Mouse (Mus musculus) G1E (cell line): ENCODE data around the gene Nrxn3. TPM values are rescaled to one million over a fixed set of nuclear protein-coding genes. Genes with fewer than 3 reads are reported as not detected.

Source experiments
- ATAC-seq: 2 replicates; pipeline ENCODE4 v1.8.0; 2016; ENCODE audit warnings: mild to moderate bottlenecking; ENCODE audit not compliant: insufficient number of reproducible peaks, poor library complexity, low FRiP score, severe bottlenecking; ENCODE audit errors: extremely low read depth
- DNase-seq: peaks from one replicate; pipeline ENCODE4 v3.0.0; 2012; ENCODE audit warnings: low spot score
- H3K27me3 ChIP-seq: 2 replicates; pipeline ENCODE4 v1.6.1; 2012; ENCODE audit warnings: mild to moderate bottlenecking, low read length, inconsistent platforms; ENCODE audit not compliant: insufficient read depth
- H3K36me3 ChIP-seq: replicated peaks from 2 replicates; pipeline ENCODE3; 2012; ENCODE audit warnings: mild to moderate bottlenecking, inconsistent platforms
- H3K4me1 ChIP-seq: 2 replicates; pipeline ENCODE4 v1.6.1; 2012; ENCODE audit warnings: low read depth, low read length, inconsistent platforms, mixed read lengths; ENCODE audit not compliant: insufficient read depth
- H3K4me3 ChIP-seq: 2 replicates; pipeline ENCODE4 v1.5.1; 2012; ENCODE audit warnings: low read depth, mild to moderate bottlenecking, inconsistent platforms, low read length, moderate library complexity, mixed read lengths
- H3K9me3 ChIP-seq: replicated peaks from 2 replicates; pipeline ENCODE4 v1.6.1; 2012; ENCODE audit warnings: inconsistent platforms
- CTCF ChIP-seq: IDR thresholded peaks from 2 replicates; pipeline ENCODE4 v1.5.1; 2012; ENCODE audit warnings: low read depth, low read length, inconsistent platforms, mixed read lengths
- GATA1 ChIP-seq: IDR thresholded peaks from 2 replicates; pipeline ENCODE4 v1.6.1; 2012; ENCODE audit warnings: borderline replicate concordance, low read length, inconsistent platforms, mixed read lengths
- GATA2 ChIP-seq: IDR thresholded peaks from 2 replicates; pipeline ENCODE4 v1.6.1; 2012; ENCODE audit warnings: low read depth, low read length, inconsistent platforms, borderline replicate concordance
- POLR2AphosphoS5 ChIP-seq: IDR thresholded peaks from 2 replicates; pipeline ENCODE4 v1.6.1; 2012; ENCODE audit warnings: low read depth, low read length, inconsistent platforms; ENCODE audit not compliant: insufficient replicate concordance
- TAL1 ChIP-seq: conservative IDR thresholded peaks from 2 replicates; pipeline ENCODE4 v1.6.1; 2012; ENCODE audit warnings: low read depth, low read length, inconsistent platforms, mixed read lengths
- polyA plus RNA-seq: library from polyadenylated mRNA; stranded (reverse); fragments of >175 nt; gene quantifications from 2 replicates; pipeline ENCODE4 v1.2.3, GENCODE M21; 2012
- total RNA-seq, 2 experiments: library from RNA; stranded (forward) in 1 of 2; stranded (reverse) in 1 of 2; fragments of 200-1000 nt in 1 of 2; fragments of >200 nt in 1 of 2; fragmentation: Nextera tagmentation in 1 of 2; gene quantifications; 2 replicates each; pipeline ENCODE4 v1.2.3; 2014 to 2017

Gene Nrxn3
- total and polyA plus RNA-seq, 3 experiments, result 0.22 TPM; not detected in 2

GRCm38 (mm10) chr12:88722031-88722690 lies 515 bp upstream of the Nrxn3 start:
- ATAC-seq (no peak), DNase-seq (no peak)
- no peak overlapping the region for H3K4me3 ChIP-seq
- H3K36me3 ChIP-seq, result no peaks in the 10 kb centered on the region
- peaks cover 2% of the 10 kb centered on the region; the same call in 1 of the 2 replicates for H3K27me3 ChIP-seq
- TF ChIP-seq CTCF (no peak), TAL1 (no peak), GATA1 (no peak), POLR2AphosphoS5 (no peak), GATA2 (no peak)
- H3K4me1 ChIP-seq, result no peaks in the 10 kb centered on the region
- no peaks in the 10 kb centered on the region for H3K9me3 ChIP-seq

- DNase-seq (no peak), ATAC-seq (no peak)
- no peaks in the 10 kb centered on the region for H3K9me3 ChIP-seq
- peaks cover 2% of the 10 kb centered on the region; the same call in 1 of the 2 replicates for H3K27me3 ChIP-seq
- H3K36me3 ChIP-seq, result no peaks in the 10 kb centered on the region
- TF ChIP-seq CTCF (no peak), TAL1 (no peak), GATA1 (no peak), POLR2AphosphoS5 (no peak), GATA2 (no peak)
- H3K4me3 ChIP-seq, result no peak overlapping the region
- no peaks in the 10 kb centered on the region for H3K4me1 ChIP-seq
These were observed 3.6 kb downstream of the Nrxn3 start for GRCm38 (mm10) chr12:88726316-88726715.

- no peak for ATAC-seq
- H3K9me3 ChIP-seq, result no peaks in the 10 kb centered on the region
- H3K27me3 ChIP-seq, result peaks cover 2% of the 10 kb centered on the region; the same call in 1 of the 2 replicates
- no peaks in the 10 kb centered on the region for H3K4me1 ChIP-seq
- no peaks in the 10 kb centered on the region for H3K36me3 ChIP-seq
- no peak for TF ChIP-seq GATA2
- no peak for TF ChIP-seq POLR2AphosphoS5
- TF ChIP-seq CTCF, result no peak
- DNase-seq, result no peak
- no peak overlapping the region for H3K4me3 ChIP-seq
These were observed 4.1 kb downstream of the Nrxn3 start for GRCm38 (mm10) chr12:88726755-88727154.

- DNase-seq, result peak; percentile 6
- TF ChIP-seq GATA1 (no peak), TAL1 (no peak), POLR2AphosphoS5 (no peak), GATA2 (no peak), CTCF (no peak)
These were observed 8.0 kb downstream of the Nrxn3 start for GRCm38 (mm10) chr12:88730720-88731119.

GRCm38 (mm10) chr12:88735045-88735444 lies 12.4 kb downstream of the Nrxn3 start:
- H3K4me3 ChIP-seq, result no peak overlapping the region
- H3K9me3 ChIP-seq, result no peaks in the 10 kb centered on the region
- no peaks in the 10 kb centered on the region for H3K4me1 ChIP-seq
- no peaks in the 10 kb centered on the region for H3K27me3 ChIP-seq
- H3K36me3 ChIP-seq, result no peaks in the 10 kb centered on the region
- DNase-seq (no peak), ATAC-seq (no peak)
- no peak for TF ChIP-seq GATA2

More at GRCm38 (mm10) chr12:88730720-88731119, 8.0 kb downstream of the Nrxn3 start:
- Histone ChIP-seq H3K4me3 (no peak overlapping the region), H3K36me3 (no peaks in the 10 kb centered on the region), H3K9me3 (no peaks in the 10 kb centered on the region), H3K27me3 (no peaks in the 10 kb centered on the region), H3K4me1 (no peaks in the 10 kb centered on the region)
- no peak for ATAC-seq

GRCm38 (mm10) chr12:88737081-88737480 lies 14.4 kb downstream of the Nrxn3 start:
- TF ChIP-seq TAL1, result no peak
- TF ChIP-seq GATA1, result no peak
- no peak for TF ChIP-seq POLR2AphosphoS5
- TF ChIP-seq GATA2, result no peak
- no peak for TF ChIP-seq CTCF
- no peak for ATAC-seq
- Histone ChIP-seq H3K4me3 (no peak overlapping the region), H3K36me3 (no peaks in the 10 kb centered on the region), H3K27me3 (no peaks in the 10 kb centered on the region), H3K9me3 (no peaks in the 10 kb centered on the region), H3K4me1 (no peaks in the 10 kb centered on the region)
- DNase-seq, result no peak

GRCm38 (mm10) chr12:88738616-88739015 lies 15.9 kb downstream of the Nrxn3 start:
- DNase-seq (no peak), ATAC-seq (no peak)
- Histone ChIP-seq H3K9me3 (no peaks in the 10 kb centered on the region), H3K4me1 (no peaks in the 10 kb centered on the region), H3K36me3 (no peaks in the 10 kb centered on the region), H3K27me3 (no peaks in the 10 kb centered on the region), H3K4me3 (no peak overlapping the region)
- TF ChIP-seq GATA2 (no peak), GATA1 (no peak), TAL1 (no peak), CTCF (no peak), POLR2AphosphoS5 (no peak)
